Mouse (Mus musculus) neural tube, embryonic 13.5 days (tissue): ENCODE results near the gene Ly6g5b. TPM values are rescaled to one million over a fixed set of nuclear protein-coding genes. Genes with fewer than 3 reads are reported as not detected.
"Not testable (repeated sequence)": the region's sequence is repeated elsewhere in the genome, so short reads cannot be mapped to it uniquely, and the experiment has no call there.

Experiments used
- ATAC-seq: fragments of 200-750 bp; cut with Nextera tagmentation; 2 replicates; pipeline ENCODE4 v1.8.0; 2017; ENCODE audit warnings: low read depth, mild to moderate bottlenecking, moderate TSS enrichment, moderate library complexity
- H3K27ac ChIP-seq: fragments of 300-500 bp; sonication (generic); replicated peaks from 2 replicates; pipeline ENCODE4 v1.5.1; 2015; ENCODE audit warnings: moderate library complexity, mild to moderate bottlenecking, inconsistent platforms
- H3K27me3 ChIP-seq: fragments of 300-500 bp; sonication (generic); 2 replicates; pipeline ENCODE4 v1.6.1; 2015; ENCODE audit warnings: mild to moderate bottlenecking, inconsistent platforms
- H3K36me3 ChIP-seq: fragments of 300-500 bp; sonication (generic); 2 replicates; pipeline ENCODE4 v1.6.1; 2015; ENCODE audit warnings: mild to moderate bottlenecking, inconsistent platforms
- H3K4me1 ChIP-seq: fragments of 300-500 bp; sonication (generic); replicated peaks from 2 replicates; pipeline ENCODE4 v1.6.1; 2015; ENCODE audit warnings: inconsistent platforms
- H3K4me2 ChIP-seq: fragments of 300-500 bp; sonication (generic); 2 replicates; pipeline ENCODE4 v1.6.1; 2015; ENCODE audit warnings: inconsistent platforms, mild to moderate bottlenecking, moderate library complexity
- H3K4me3 ChIP-seq: fragments of 300-500 bp; sonication (generic); 2 replicates; pipeline ENCODE4 v1.5.1; 2015; ENCODE audit warnings: mild to moderate bottlenecking, inconsistent platforms
- H3K9ac ChIP-seq: fragments of 300-500 bp; sonication (generic); 2 replicates; pipeline ENCODE4 v1.6.1; 2015; ENCODE audit warnings: moderate library complexity, mild to moderate bottlenecking, inconsistent platforms
- H3K9me3 ChIP-seq: fragments of 300-500 bp; sonication (generic); 2 replicates; pipeline ENCODE4 v1.6.1; 2016; ENCODE audit warnings: inconsistent platforms
- WGBS: fragments of 180-500 bp; shearing (Covaris S2); methylation state at CpG from one replicate; pipeline ENCODE4 v1.1.7; 2015; 5-methylcytosine and 5-hydroxymethylcytosine counted together
- polyA plus RNA-seq: library from polyadenylated mRNA; unstranded; fragments of >200 nt; fragmentation: Nextera tagmentation; extraction: Ambion mirVana; gene quantifications from 2 replicates; pipeline ENCODE4 v1.2.1, GENCODE M21; 2015

Gene Ly6g5b
- polyA plus RNA-seq, 1 experiment from 2014 or later: 1.7 TPM

GRCm38 (mm10) chr17:35134801-35135590, 19.8 kb upstream of the Ly6g5b start, which contains the start of gene Bag6:
TSS of gene Bag6 (plus strand) at chr17:35135178.
- peaks cover 39% of the 10 kb centered on the region for H3K4me1 ChIP-seq
- peak within 1 kb of the TSS; percentile 81 for H3K4me3 ChIP-seq
- H3K27me3 ChIP-seq: no peaks in the 10 kb centered on the region
- H3K9me3 ChIP-seq: no peaks in the 10 kb centered on the region
- peak within 1 kb of the TSS; percentile 88 for H3K4me2 ChIP-seq
- H3K27ac ChIP-seq: peak within 1 kb of the TSS; percentile 93
- ATAC-seq: peak; percentile 96
- WGBS: 0% methylated on average over 64 of the region's 66 CpGs
- H3K36me3 ChIP-seq: peaks cover 29% of the 10 kb centered on the region
- peak within 1 kb of the TSS; percentile 92 for H3K9ac ChIP-seq

GRCm38 (mm10) chr17:35133517-35133916, 18.3 kb upstream of the Ly6g5b start:
- peaks cover 20% of the 10 kb centered on the region for H3K36me3 ChIP-seq
- no peak overlapping the region; the same call in 1 of the 2 replicates for H3K4me2 ChIP-seq
- ATAC-seq: no peak
- H3K4me1 ChIP-seq: peaks cover 36% of the 10 kb centered on the region
- 92% methylated on average over 7 of the region's 7 CpGs for WGBS
- no peak overlapping the region for H3K4me3 ChIP-seq
- H3K27me3 ChIP-seq: no peaks in the 10 kb centered on the region
- no peaks in the 10 kb centered on the region for H3K9me3 ChIP-seq
- no peak overlapping the region for H3K9ac ChIP-seq
- H3K27ac ChIP-seq: no peak overlapping the region

DNA sequence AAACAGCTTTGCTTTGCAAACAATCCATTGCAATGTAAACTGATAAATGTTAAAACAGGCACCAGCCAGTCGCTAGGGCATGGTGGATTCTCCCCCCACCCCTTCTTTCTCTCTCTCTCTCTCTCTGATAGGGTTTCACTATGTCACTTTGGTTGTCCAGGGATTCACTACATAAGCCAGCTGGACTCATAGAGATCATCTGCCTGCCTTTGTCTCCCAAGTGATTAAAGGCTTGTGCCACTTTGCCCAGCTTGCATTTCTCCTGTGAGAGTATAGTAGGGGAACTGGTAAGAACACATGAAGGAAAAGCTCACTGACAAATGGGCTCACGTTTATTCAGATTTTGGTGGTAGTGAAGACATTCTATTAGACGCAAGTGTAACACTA, 16.9 kb upstream of the Ly6g5b start:
- Histone ChIP-seq H3K4me3 (no peak overlapping the region), H3K9me3 (no peaks in the 10 kb centered on the region), H3K9ac (no peak overlapping the region), H3K27ac (no peak overlapping the region), H3K36me3 (peaks cover 16% of the 10 kb centered on the region; the same call in 1 of the 2 replicates), H3K27me3 (no peaks in the 10 kb centered on the region), H3K4me1 (peaks cover 33% of the 10 kb centered on the region), H3K4me2 (no peak overlapping the region)
- ATAC-seq: no peak
- WGBS: 72% methylated on average over 3 of the region's 3 CpGs

- WGBS: 81% methylated on average over 15 of the region's 15 CpGs
- Histone ChIP-seq H3K4me2 (no peak within 1 kb of the TSS), H3K4me3 (no peak within 1 kb of the TSS), H3K9me3 (no peaks in the 10 kb centered on the region), H3K36me3 (peaks cover 16% of the 10 kb centered on the region; the same call in 1 of the 2 replicates), H3K27ac (no peak within 1 kb of the TSS), H3K27me3 (no peaks in the 10 kb centered on the region), H3K4me1 (peaks cover 33% of the 10 kb centered on the region), H3K9ac (0 out of 2 replicates have a peak within 1 kb of the TSS, but pooled peaks have one; percentile 5)
- ATAC-seq: no peak
Measured at GRCm38 (mm10) chr17:35131500-35132173, 16.4 kb upstream of the Ly6g5b start, which contains the start of gene Apom. TSS of gene Apom (minus strand) at chr17:35132050.

GRCm38 (mm10) chr17:35131038-35131437, 15.8 kb upstream of the Ly6g5b start:
- peaks cover 16% of the 10 kb centered on the region; the same call in 1 of the 2 replicates for H3K36me3 ChIP-seq
- ATAC-seq: no peak
- no peak overlapping the region for H3K4me3 ChIP-seq
- 87% methylated on average over 8 of the region's 8 CpGs for WGBS
- no peaks in the 10 kb centered on the region for H3K9me3 ChIP-seq
- H3K4me2 ChIP-seq: no peak overlapping the region
- H3K27ac ChIP-seq: no peak overlapping the region
- no peaks in the 10 kb centered on the region for H3K27me3 ChIP-seq
- H3K9ac ChIP-seq: no peak overlapping the region
- peaks cover 33% of the 10 kb centered on the region for H3K4me1 ChIP-seq

DNA sequence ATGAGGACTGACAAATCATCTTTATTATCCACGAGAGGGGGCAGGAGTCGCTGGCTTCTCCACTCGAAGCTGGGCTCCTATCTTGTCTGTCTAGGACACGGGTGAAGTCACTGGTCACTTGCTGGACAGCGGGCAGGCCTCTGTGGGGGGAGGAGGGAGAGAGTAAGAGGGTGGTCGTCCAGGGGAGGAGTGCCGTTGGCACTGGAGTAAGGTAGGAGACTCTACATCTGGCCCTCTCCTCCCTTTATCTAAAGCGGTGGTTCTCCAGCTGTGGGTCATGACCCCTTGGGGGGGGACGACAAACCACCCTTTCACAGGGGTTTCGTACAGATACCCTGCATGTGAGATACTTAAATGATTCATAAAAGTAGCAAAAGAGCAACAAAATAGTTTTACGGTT, 13.8 kb upstream of the Ly6g5b start:
- Histone ChIP-seq H3K4me2 (no peak overlapping the region), H3K27me3 (no peaks in the 10 kb centered on the region), H3K9me3 (no peaks in the 10 kb centered on the region), H3K27ac (no peak overlapping the region), H3K4me1 (peaks cover 38% of the 10 kb centered on the region), H3K36me3 (peaks cover 26% of the 10 kb centered on the region), H3K9ac (peak overlapping the region; percentile 45; the same call in 1 of the 2 replicates), H3K4me3 (no peak overlapping the region)
- ATAC-seq: no peak
- 71% methylated on average over 11 of the region's 11 CpGs for WGBS

GRCm38 (mm10) chr17:35127017-35127416, 11.8 kb upstream of the Ly6g5b start:
- peak overlapping the region; percentile 79 for H3K4me2 ChIP-seq
- WGBS: 80% methylated on average over 13 of the region's 13 CpGs
- H3K9me3 ChIP-seq: no peaks in the 10 kb centered on the region
- no peak overlapping the region for H3K27ac ChIP-seq
- peaks cover 31% of the 10 kb centered on the region for H3K36me3 ChIP-seq
- peak overlapping the region; percentile 76 for H3K4me3 ChIP-seq
- ATAC-seq: no peak
- no peaks in the 10 kb centered on the region for H3K27me3 ChIP-seq
- peaks cover 42% of the 10 kb centered on the region for H3K4me1 ChIP-seq
- peak overlapping the region; percentile 94 for H3K9ac ChIP-seq

GRCm38 (mm10) chr17:35126206-35126611, 11.0 kb upstream of the Ly6g5b start, which contains the start of gene D17H6S53E:
TSS of gene D17H6S53E (plus strand) at chr17:35126373.
- peak; percentile 21; the same call in 1 of the 2 replicates for ATAC-seq
- peak within 1 kb of the TSS; percentile 94 for H3K9ac ChIP-seq
- WGBS: 0% methylated on average over 36 of the region's 36 CpGs
- H3K27me3 ChIP-seq: no peaks in the 10 kb centered on the region
- H3K4me3 ChIP-seq: peak within 1 kb of the TSS; percentile 76
- peaks cover 42% of the 10 kb centered on the region for H3K4me1 ChIP-seq
- no peaks in the 10 kb centered on the region for H3K9me3 ChIP-seq
- peaks cover 31% of the 10 kb centered on the region for H3K36me3 ChIP-seq
- peak within 1 kb of the TSS; percentile 79 for H3K4me2 ChIP-seq
- H3K27ac ChIP-seq: peak within 1 kb of the TSS; percentile 81

GRCm38 (mm10) chr17:35125578-35125977, 10.3 kb upstream of the Ly6g5b start:
- H3K4me3 ChIP-seq: peak overlapping the region; percentile 76
- peaks cover 27% of the 10 kb centered on the region for H3K36me3 ChIP-seq
- WGBS: 44% methylated on average over 6 of the region's 6 CpGs
- no peak for ATAC-seq
- peaks cover 44% of the 10 kb centered on the region for H3K4me1 ChIP-seq
- H3K9ac ChIP-seq: peak overlapping the region; percentile 94
- H3K9me3 ChIP-seq: no peaks in the 10 kb centered on the region
- peak overlapping the region; percentile 81 for H3K27ac ChIP-seq
- peak overlapping the region; percentile 79 for H3K4me2 ChIP-seq
- H3K27me3 ChIP-seq: no peaks in the 10 kb centered on the region

- no peaks in the 10 kb centered on the region for H3K9me3 ChIP-seq
- peaks cover 49% of the 10 kb centered on the region for H3K4me1 ChIP-seq
- no peak overlapping the region for H3K4me3 ChIP-seq
- no peaks in the 10 kb centered on the region for H3K27me3 ChIP-seq
- no peak overlapping the region for H3K9ac ChIP-seq
- peaks cover 22% of the 10 kb centered on the region for H3K36me3 ChIP-seq
- 93% methylated on average over 1 of the region's 1 CpGs for WGBS
- no peak for ATAC-seq
- no peak overlapping the region for H3K4me2 ChIP-seq
- no peak overlapping the region for H3K27ac ChIP-seq
Measured at GRCm38 (mm10) chr17:35125081-35125480, 9.9 kb upstream of the Ly6g5b start.

DNA sequence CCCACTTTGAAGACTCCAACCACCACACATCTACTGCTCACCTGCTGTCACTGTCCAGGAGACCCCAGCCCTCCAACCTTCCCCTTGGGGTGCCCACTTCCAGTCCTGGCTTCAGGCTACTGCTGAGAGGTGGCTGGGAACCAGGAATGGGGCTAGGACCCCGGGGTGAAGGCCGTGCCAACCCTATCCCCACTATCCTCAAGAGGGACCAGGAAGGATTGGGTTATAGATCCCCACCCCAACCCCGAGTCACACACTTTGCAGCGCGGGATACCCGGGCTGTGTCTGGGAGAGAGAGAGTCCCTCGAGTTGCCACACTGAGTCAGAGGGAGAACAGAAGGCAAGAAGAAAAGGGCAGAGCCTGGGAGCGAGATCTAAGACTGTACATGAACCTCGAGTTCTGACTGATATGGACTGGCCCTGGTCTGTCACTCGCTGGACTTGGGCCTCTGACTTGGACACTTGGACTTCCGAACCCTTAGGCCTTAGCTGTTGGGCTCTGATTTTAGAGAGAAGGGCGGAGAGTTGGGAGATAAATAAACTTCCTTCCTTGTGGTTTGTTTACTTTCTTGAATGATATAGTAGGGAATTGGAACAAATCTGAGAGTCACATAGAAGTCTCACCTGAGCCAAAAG, 9.2 kb upstream of the Ly6g5b start:
- H3K4me1 ChIP-seq: peaks cover 55% of the 10 kb centered on the region
- 93% methylated on average over 12 of the region's 12 CpGs for WGBS
- H3K4me2 ChIP-seq: not testable (repeated sequence)

DNA sequence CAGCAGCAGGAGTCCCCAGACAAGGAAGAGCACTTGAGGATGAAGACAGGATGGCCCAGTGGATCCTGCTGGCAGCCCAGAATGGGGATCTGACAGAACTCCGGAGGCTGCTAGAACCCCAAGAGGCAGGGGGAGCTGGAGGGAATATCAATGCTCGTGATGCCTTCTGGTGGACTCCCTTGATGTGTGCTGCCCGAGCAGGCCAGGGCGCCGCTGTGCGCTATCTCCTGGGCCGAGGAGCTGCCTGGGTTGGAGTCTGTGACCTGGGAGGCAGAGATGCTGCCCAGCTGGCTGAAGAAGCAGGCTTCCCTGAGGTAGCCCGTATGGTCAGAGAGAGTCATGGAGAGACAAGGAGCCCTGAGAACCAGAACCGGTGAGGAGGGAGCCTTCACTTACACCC, 8.1 kb upstream of the Ly6g5b start:
- not testable (repeated sequence) for H3K9me3 ChIP-seq, H3K27me3 ChIP-seq, H3K4me2 ChIP-seq, H3K4me3 ChIP-seq, ATAC-seq, H3K27ac ChIP-seq, H3K9ac ChIP-seq
- H3K4me1 ChIP-seq: peaks cover 51% of the 10 kb centered on the region
- WGBS: 91% methylated on average over 9 of the region's 9 CpGs
- peaks cover 30% of the 10 kb centered on the region for H3K36me3 ChIP-seq

More for the DNA sequence above, 9.2 kb upstream of the Ly6g5b start:
- H3K9ac ChIP-seq, H3K27ac ChIP-seq, H3K4me3 ChIP-seq, H3K27me3 ChIP-seq, ATAC-seq, H3K9me3 ChIP-seq: not testable (repeated sequence)
- peaks cover 19% of the 10 kb centered on the region for H3K36me3 ChIP-seq
